Mouse (Mus musculus): Measurements from ENCODE around the gene Synj2.

- no peak for TF ChIP-seq EP300 (IDR thresholded peaks at IDR 0.05; ENCODE audit: insufficient read depth, low read depth, low read length)
- no peak for TF ChIP-seq POLR2A (IDR thresholded peaks at IDR 0.05; ENCODE audit: insufficient read depth, low read depth, low read length)
- no peak for TF ChIP-seq CTCF (IDR thresholded peaks at IDR 0.05)
These were observed 124.9 kb downstream of the Synj2 start for GRCm38 (mm10) chr17:6066021-6066420.

All from heart, adult 2 months (tissue).